Mouse (Mus musculus) left cerebral cortex, postnatal 14 days (tissue): ENCODE measurements around the gene Gpsm1. TPM values are rescaled to one million over a fixed set of nuclear protein-coding genes. Genes with fewer than 3 reads are reported as not detected.
A peak's percentile ranks its signal among the peaks of the same experiment; 100 is the strongest.

ENCODE experiments used
- DNase-seq, 2 experiments: peaks; one replicate each; pipeline ENCODE4 v3.0.0; 2021 to 2022; ENCODE audit warnings: low spot score in 2 of 2, mixed read lengths in 1 of 2
- intact Hi-C: fragments of 180-260 bp; cut with DNase I; formaldehyde crosslinking; loops from one replicate; pipeline ENCODE4 v1.15.1; 2025
- total RNA-seq, 2 experiments: library from RNA; stranded (reverse); gene quantifications; 2 replicates each; pipeline ENCODE4 v1.2.3; 2021

Gpsm1 gene
- total RNA-seq, 2 experiments from 2014 or later: 60.7 to 64.2 TPM

- intact Hi-C loops: loop anchor here (10.0 kb wide), 1 partner anchor 237 kb away; no protein-coding TSS in a partner anchor
- no peak for DNase-seq
Measured at GRCm38 (mm10) chr2:26327852-26328251, 12.5 kb downstream of the Gpsm1 start.

DNA sequence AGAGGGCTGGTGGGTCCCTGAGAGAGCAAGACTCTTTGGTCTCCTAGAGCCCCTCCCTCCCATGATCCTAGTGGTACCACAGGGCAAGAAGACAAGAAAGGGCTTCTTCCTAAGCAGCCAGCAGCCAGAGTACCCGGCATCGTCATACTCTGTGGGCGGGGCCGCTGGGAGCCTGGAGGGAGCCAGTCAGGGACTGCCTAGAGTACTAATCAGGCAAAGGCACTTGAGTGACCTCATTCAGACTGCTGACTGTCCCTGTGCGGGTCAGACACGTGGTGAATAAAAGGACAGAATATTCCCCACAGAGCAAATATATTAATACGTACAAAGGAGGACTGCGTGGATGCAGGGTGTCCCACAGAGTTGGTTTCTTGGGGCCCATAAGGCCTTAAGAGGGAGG lies 14.1 kb downstream of the Gpsm1 start:
- intact Hi-C loops: loop anchor here (10.0 kb wide), 1 partner anchor 235 kb away; no protein-coding TSS in a partner anchor
- peak in 1 of 2 experiments; percentile 70 for DNase-seq

- intact Hi-C loops: no loop called here
- DNase-seq: no peak
Measured at GRCm38 (mm10) chr2:26330056-26330468, 14.7 kb downstream of the Gpsm1 start.

DNA sequence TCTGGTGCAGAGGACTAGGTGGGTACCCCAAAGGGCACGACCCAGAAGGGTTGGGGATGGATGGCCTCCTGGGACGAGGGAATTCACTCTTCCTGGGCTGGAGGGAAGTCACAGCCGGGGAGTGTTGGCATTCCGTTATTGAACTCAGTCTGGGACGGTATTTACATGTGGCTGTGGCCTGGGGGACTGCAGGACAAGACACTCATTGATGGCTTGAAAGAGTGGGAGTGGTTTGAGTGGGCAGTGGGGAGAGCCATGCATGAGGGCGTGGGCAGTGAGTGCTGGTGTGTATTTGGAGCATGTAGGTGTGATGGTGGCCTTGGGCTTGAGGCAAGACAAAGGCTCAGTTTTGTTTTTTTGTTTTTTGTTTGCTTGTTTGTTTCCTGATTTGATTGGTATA lies 15.4 kb downstream of the Gpsm1 start:
- no peak for DNase-seq
- intact Hi-C loops: no loop called here

GRCm38 (mm10) chr2:26338302-26339203 lies 23.2 kb downstream of the Gpsm1 start:
- no peak for DNase-seq
- intact Hi-C loops: no loop called here

GRCm38 (mm10) chr2:26339204-26339551 lies 23.9 kb downstream of the Gpsm1 start:
- no peak for DNase-seq
- intact Hi-C loops: no loop called here

DNA sequence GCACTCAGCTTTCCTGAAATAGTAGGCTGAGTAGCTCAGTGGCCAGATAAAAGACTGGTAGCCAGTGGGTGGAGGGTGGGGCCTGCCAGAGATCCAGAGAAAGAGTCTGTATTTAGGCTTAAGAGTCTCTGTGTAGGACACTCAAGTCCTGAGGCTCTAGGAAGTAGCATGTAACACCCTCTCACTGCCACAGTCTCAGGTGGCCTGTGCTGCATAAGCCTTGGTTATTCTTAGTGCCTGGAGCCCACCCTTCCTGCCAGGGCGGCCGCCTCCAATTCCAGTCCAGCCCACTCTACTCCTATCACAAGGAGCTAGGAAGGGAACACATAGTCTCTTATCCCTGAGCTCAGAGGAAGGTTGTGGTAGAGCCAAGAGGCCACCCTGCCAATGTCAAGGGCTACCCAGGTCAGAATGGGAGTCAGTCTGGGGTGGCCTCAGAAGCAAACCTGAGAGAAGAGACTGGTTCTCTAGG lies 26.2 kb downstream of the Gpsm1 start:
- intact Hi-C loops: no loop called here
- peak in 1 of 2 experiments; percentile 25 for DNase-seq

- intact Hi-C loops: no loop called here
- DNase-seq: peak; percentile 77 to 93
Measured at GRCm38 (mm10) chr2:26342044-26342443, 26.7 kb downstream of the Gpsm1 start.

DNA sequence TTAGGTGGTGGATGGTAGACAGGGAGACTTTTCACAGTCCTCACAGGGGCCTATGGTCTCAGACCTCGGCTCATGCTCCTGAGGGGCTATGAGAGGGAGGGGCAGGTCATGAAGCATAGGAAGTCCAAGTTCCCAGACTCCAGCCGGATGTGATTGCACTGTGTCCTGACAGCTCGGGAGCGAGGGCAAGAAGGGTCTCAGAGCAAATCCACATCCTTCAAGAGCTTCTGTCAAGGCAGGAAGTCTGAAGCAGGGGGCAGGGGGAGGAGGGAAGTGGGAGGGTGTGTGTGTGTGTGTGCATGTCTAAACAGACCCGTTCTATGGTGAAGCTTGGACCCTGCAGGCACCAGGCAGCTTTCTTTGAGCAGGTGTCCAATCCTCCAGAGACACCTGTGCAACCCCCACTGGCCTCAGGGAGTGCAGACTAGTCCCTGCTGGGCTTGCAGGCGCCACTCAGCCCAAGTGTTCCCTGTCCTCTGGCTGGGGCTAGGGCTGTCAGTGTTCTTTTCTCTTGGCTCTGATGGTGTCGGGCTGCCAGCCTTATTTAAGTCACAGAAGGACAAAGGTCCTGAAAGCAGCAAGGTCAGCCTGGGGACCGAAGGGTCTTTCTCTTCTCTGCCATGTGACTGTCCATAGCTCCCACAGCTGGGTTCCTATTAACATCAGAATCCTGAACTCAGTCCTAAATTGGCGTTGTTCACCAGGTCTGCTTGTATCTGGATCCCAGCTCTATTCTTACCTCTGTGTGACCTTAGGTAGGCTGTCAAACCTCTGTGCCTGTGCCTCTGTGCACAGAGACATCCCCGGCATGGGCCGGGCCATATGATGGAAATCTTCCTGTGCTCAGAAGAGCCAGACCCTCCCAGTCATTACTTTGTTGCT lies 27.5 kb downstream of the Gpsm1 start:
- intact Hi-C loops: no loop called here
- DNase-seq: no peak

DNA sequence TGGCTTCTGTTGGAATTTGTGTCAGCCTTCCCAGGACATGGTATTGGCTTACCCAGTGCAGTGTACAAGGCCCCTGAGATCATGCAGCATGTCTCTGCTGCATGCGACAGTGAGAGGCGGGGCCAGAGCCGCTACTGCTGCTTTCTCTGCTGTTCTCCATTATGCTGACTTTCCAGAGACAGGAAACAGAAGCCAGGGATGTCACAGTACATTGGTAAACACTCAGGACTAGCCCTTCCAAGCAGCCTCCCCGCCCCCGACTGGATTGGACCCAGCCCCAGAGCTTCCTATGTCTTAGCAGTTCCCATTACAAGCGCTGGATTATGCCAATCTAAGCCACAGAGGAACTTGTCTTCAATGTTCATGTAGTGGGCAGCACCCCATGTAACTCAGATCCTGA lies 32.9 kb downstream of the Gpsm1 start:
- intact Hi-C loops: no loop called here
- no peak for DNase-seq

DNA sequence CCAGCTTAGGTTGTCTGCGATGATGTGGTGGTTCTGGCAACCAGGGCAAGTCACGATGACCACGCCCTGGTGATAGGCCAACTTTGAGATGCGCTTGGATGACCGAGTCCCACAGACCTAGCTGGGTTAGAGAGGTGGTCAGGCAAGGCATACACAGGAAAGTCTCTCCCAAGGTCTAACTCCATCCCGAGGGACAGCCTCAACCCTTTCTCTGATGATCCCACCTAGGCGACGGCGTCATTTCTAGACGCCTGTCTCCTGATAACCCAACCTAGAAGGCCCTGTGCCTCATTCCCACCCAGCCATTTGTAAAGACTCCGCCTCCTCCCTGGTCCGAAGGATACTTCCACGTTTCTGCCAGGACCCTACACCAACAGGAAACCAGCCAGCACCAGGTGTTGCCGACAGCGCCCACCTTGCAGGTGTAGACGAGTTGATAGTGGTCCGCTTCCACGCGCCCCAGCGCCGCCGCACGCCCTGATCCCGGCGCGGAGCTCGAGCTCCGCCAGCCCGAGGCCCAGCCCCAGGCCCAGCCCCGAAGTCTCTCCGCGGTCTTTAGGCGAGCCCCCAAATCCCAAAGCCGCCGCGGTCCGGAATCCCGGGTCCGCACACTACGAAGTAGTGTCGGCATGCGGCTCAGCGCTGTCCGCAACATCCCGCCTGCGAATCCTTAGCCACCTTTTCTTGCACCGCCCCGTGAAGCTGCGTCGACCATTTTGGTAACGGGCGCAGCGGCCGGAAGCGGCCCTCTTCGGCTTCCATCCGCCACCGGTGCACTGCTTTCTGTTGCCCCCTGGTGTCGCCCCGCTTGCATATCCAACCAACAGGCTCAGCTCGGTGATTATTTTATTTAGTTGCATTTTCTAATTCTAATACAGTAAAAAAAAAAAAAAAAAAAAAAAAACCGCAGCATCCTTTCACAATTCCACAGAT lies 36.3 kb downstream of the Gpsm1 start, which contains the start of gene Dnlz:
Gene Dnlz, minus strand, starts transcription at position 753 of the 933 bp plus-strand sequence.
- peak; percentile 94 to 96 for DNase-seq
- intact Hi-C loops: loop anchor here (1.0 to 10.0 kb wide), 2 partner anchors 51 to 197 kb away; no protein-coding TSS in a partner anchor

DNA sequence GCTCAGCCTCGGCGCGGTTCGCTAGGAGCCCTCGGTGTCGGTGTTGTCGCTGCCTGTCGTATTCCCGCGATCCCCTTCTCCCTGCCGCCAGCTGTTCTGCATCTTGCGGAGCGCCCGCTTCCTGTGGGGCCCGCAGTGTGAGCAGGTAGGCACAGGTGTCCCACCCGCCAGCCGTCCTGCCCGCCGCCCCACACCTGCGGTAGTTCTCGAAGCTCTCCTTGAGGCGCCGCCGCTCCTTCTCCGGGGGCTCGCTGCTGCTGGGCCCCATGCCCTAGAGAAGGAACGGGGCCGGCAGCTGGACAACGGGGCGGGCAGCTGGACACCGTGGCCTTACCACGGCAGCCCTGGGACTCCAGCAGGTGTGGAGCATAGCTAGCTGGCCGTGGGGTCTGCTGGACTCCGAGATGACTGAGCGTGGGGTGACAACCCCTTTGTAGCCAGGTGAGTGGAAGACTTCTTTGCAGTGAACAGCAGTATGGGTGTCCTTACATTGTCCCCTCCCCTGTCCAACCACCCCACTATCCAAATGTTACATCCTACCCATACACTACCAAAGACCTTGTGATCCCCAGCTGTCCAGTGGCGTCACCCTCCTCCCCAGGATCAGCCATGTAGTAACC lies 37.1 kb downstream of the Gpsm1 start:
- DNase-seq: no peak
- intact Hi-C loops: loop anchor here (1.0 to 10.0 kb wide), 2 partner anchors 52 to 198 kb away; no protein-coding TSS in a partner anchor

DNA sequence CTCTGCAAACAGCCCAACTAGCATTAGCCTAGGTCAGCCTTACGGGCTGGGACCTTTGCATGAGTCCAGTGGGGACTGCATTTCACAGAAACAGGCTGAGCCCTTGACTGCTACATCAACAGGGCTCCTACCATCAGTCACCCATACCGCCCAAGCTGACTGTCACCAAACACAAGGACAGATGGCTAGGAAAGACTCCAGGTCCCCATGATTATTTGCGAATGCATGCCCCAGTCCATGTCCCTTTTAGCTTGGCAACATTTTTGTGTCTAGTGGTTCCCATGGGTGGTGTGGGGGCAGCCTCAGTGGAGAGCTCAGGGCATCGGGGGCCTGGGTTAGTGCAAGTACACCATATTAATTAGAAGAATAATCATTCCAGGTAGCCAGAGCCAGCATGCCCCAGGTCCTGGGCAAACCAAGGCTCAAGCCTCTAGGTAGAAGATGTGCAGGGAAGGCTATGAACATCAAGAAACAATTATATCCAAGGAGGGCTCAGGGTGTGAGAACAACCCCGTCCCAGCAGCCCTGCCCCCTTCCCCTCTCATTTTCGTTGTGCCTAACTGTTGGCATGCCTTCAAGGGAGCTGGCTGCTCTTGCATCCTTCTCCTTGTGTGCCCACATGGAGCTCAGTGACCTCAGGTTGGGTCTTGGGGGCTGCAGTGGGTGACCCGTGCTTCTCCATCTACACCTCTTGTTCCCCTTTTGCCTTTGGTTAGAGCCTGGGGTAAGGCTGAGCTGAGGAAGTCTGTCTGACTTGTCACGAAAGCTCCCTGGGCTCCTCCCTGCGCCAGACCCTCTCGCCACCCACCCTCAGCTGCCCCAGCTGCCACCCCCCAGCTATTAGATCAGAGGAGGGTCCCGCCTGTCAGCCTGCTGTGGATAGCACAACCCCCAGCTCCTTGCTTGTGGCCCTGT lies 38.0 kb downstream of the Gpsm1 start:
- intact Hi-C loops: loop anchor here (10.0 kb wide), 1 partner anchor 199 kb away; no protein-coding TSS in a partner anchor

GRCm38 (mm10) chr2:26354401-26354800 lies 39.1 kb downstream of the Gpsm1 start:
- DNase-seq: no peak
- intact Hi-C loops: loop anchor here (10.0 kb wide), 1 partner anchor 200 kb away; no protein-coding TSS in a partner anchor

More for the DNA sequence above, 38.0 kb downstream of the Gpsm1 start:
- no peak for DNase-seq

GRCm38 (mm10) chr2:26356231-26356630 lies 40.9 kb downstream of the Gpsm1 start:
- no peak for DNase-seq
- intact Hi-C loops: loop anchor here (10.0 kb wide), 1 partner anchor 201 kb away; no protein-coding TSS in a partner anchor

DNA sequence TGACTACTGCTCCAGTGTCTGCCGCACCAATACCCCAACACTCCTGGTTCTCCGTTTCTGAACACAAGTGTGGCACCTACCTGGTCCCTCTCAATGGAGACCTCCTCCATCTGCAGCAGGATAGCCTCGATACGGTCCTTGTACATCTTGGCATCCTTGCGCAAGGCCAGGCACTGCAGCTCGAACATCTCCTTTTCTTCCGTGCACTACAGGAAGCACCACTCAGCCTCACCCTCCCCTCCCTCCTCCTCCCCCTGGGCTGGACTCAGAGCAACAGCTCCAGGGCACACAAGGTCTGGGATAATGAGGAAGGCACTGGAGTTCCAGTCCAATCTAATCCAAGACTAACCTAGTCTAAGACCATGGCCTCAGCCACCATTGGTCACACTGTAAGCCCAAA lies 41.4 kb downstream of the Gpsm1 start:
- intact Hi-C loops: loop anchor here (10.0 kb wide), 1 partner anchor 202 kb away; no protein-coding TSS in a partner anchor
- DNase-seq: no peak

GRCm38 (mm10) chr2:26357484-26357883 lies 42.2 kb downstream of the Gpsm1 start:
- intact Hi-C loops: loop anchor here (10.0 kb wide), 1 partner anchor 203 kb away; no protein-coding TSS in a partner anchor
- no peak for DNase-seq
